Mouse (Mus musculus): ENCODE measurements around the gene Cracr2a.

Gene Cracr2a

GRCm38 (mm10) chr6:127692298-127692697 lies 131.2 kb downstream of the Cracr2a start:
- no peak for DNase-seq (ENCODE audit: extremely low spot score)

DNA sequence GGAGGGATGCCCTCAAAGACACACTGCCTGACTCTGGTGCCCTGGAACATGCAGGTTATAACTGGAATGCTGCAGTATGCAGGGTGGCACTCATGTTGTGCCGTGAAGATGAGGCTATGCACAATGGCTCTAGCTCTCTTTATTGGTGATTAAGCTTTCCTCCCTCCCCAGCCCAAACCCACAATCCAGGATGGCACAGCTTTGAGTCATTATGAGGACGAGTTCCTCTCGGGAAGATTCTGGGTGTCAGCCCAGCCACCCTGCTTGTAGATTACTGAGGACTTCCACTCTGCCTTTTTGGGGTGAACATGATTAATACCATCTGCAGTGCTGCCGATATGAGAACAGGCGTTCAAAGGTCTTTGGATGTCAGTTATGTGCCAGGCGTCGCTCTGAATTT lies 132.5 kb downstream of the Cracr2a start:
- no peak for DNase-seq (ENCODE audit: extremely low spot score)

DNA sequence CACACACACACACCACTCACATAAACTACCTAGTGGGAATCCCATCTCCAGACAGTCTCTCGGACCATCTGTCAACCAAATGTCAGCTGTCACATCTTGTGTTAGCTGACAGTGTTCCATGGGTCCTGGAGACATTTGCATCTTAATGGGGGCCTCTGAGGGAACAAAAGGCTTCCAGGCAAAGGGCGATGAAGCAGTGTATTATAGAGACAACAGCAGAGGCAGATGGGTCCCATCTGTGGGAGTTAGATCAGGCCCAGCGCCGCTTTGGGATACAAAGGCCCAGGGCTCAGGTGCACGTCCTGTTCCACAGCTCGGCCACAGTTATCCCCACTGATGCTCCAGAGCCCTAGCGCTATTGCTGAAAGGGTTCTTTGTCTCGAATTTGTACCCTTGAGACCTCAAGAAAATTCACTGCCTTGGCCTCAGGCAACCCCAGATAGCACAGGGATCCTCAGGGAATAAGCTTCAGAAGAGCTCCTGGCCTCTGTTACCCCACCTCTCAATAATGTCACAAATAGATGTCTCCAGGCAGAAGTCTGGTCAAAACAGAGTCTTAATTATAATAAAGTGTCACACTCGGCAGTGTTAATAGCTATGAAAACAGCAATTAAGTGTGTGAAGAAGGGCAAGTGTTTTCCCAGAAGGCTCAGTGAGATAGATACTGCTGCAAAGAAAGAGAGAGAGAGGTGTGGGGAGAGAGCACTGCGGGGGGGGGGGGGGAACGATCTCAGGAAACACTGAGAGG lies 140.1 kb downstream of the Cracr2a start:
- DNase-seq (ENCODE audit: extremely low spot score), result peak; percentile 52

DNA sequence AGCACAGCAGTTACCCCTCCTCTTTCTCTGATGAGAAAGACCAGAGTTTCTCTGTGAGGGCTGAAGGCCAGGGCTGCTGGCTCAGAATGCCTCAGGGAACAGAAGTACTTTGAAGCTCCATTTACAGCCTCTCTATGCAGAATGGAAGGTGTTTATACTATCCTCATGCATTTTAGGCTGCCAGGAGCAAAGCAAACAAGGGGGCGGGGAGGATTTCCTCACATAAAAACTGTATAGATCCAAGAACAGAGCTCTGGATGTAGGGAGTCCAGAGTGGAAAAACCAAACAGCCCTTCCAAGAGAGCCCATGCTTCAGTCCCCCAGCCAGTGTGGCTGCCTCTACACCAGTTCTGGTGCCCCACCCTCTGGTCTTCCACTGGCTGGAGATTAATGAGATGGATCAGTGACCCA lies 147.1 kb downstream of the Cracr2a start:
- DNase-seq (ENCODE audit: extremely low spot score), result peak; percentile 27

GRCm38 (mm10) chr6:127714906-127715305 lies 153.8 kb downstream of the Cracr2a start:
- DNase-seq (ENCODE audit: extremely low spot score), result no peak

DNA sequence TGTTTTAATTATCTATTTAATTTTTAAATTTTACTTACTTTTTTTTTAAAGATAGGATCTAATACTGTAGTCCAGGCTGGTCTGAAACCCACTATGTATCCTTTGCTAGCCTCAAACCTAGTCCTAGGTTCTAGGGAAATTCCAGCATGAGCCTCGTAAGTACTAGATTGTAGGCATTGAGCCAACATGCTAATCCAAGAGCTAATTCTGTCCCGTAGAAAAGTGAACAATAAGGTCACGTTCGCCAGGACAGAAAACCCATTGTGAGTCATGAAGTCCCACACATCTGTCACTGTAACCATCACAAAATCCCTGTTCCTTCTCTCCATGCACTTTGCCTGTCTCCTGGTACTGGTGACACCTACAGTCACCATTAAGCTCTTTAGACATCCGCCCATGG lies 154.3 kb downstream of the Cracr2a start:
- DNase-seq (ENCODE audit: extremely low spot score), result no peak

DNA sequence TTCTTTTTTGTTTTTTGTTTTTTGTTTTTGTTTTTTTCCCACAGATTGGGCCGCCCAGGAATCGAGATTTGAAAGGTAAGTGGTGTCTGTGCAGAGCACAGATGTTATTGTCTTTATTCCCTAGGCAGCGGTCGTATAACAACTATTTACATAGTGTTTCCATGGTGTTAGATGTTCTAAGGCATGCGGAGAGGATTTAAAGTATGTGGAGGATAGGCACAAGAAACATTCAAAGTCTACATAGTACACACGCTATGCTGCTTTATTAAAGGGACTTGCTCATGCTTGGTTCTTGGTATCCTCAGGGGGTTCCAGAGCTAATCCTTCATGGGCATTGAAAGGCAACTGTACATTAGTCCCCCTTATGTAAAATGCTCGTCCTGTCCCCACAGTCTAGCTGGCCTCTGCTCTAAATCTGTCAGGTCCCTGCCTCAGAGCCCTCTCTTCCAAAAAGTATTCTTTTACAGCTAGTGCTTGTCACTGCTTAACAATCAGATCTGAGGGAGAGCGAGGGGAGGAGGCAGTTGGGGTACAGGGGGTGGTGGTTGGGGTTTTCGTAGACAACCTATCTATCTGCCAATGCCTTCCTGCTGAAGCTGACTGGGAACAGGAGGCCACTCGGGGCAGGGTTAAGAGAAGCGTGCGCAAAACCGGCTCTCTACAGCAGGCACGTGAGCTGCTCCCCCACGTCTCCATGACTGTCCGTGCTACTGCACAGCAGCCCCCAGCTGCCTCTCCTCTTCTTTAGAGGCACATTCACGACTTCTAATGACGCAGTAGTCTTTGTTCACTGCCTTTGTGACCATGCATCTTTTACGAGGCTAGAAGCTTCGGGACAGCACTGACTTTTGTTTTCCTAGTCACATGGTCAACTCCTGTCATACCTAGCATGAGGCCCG lies 156.3 kb downstream of the Cracr2a start:
- peak; percentile 25 for DNase-seq (ENCODE audit: extremely low spot score)

GRCm38 (mm10) chr6:127719875-127720274 lies 158.7 kb downstream of the Cracr2a start:
- DNase-seq (ENCODE audit: extremely low spot score), result no peak

DNA sequence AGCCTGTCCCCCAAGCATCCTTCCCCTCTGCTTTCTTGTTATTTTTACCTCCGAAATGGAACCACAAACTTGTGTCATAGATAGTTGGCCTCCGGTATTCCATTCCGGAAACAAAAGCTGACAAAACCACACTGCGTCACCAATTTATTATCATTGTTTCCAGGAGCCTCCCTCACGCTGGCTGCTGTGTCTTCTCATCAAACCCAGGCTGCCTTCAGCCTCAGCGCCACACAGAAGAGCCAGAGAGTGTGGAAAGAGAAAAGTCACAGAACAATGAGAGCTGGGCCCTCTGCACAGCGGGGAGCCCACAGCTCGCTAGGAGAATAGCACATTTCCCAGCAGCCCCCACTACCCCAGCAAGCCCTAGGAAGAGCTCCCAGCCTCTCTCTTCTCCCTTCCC lies 162.0 kb downstream of the Cracr2a start:
- no peak for DNase-seq (ENCODE audit: extremely low spot score)

All from embryo, embryonic 9.5 days (tissue).